Mouse (Mus musculus) 3T3-L1 (cell line): ENCODE data around the gene Lax1.

ENCODE experiments used
- DNase-seq: peaks from one replicate; pipeline ENCODE4 v3.0.0-alpha.2; 2015; ENCODE audit warnings: low read depth, low spot score

Gene Lax1

GRCm38 (mm10) chr1:133638517-133638916 lies 51.4 kb downstream of the Lax1 start:
- no peak for DNase-seq

GRCm38 (mm10) chr1:133632168-133632567 lies 57.7 kb downstream of the Lax1 start:
- peak; percentile 48 for DNase-seq
